Mouse (Mus musculus) kidney, embryonic 16.5 days (tissue): ENCODE measurements at regions not wholly inside any gene's neighbourhood (a gene's known extent, or its start where the extent isn't known, plus 50 kb on each side); places are given as distances from the start of the nearest gene placed in this dataset.

Experiments
- ATAC-seq: fragments of 200-750 bp; cut with Nextera tagmentation; 2 replicates; pipeline ENCODE4 v1.8.0; 2017; ENCODE audit warnings: moderate TSS enrichment; ENCODE audit not compliant: low FRiP score, low TSS enrichment
- H3K27ac ChIP-seq: fragments of 300-500 bp; sonication (generic); 2 replicates; pipeline ENCODE4 v1.5.1; 2014; ENCODE audit warnings: low read length
- H3K27me3 ChIP-seq: fragments of 300-500 bp; sonication (generic); 2 replicates; pipeline ENCODE4 v1.6.1; 2014; ENCODE audit warnings: low read length, control low read depth, mixed read lengths; ENCODE audit not compliant: insufficient read depth
- H3K36me3 ChIP-seq: fragments of 300-500 bp; sonication (generic); 2 replicates; pipeline ENCODE4 v1.6.1; 2014; ENCODE audit warnings: low read length, control low read depth, mixed read lengths; ENCODE audit not compliant: insufficient read depth
- H3K4me1 ChIP-seq: fragments of 300-500 bp; sonication (generic); 2 replicates; pipeline ENCODE4 v1.6.1; 2014; ENCODE audit warnings: low read length, control low read depth, mixed read lengths; ENCODE audit not compliant: insufficient read depth
- H3K4me2 ChIP-seq: fragments of 300-500 bp; sonication (generic); replicated peaks from 2 replicates; pipeline ENCODE4 v1.6.1; 2014; ENCODE audit warnings: low read depth, low read length
- H3K4me3 ChIP-seq: fragments of 300-500 bp; sonication (generic); 2 replicates; pipeline ENCODE4 v1.5.1; 2014; ENCODE audit warnings: mild to moderate bottlenecking, low read length
- H3K9ac ChIP-seq: fragments of 300-500 bp; sonication (generic); replicated peaks from 2 replicates; pipeline ENCODE4 v1.6.1; 2014; ENCODE audit warnings: low read length
- H3K9me3 ChIP-seq: fragments of 300-500 bp; sonication (generic); 2 replicates; pipeline ENCODE4 v1.6.1; 2016; ENCODE audit warnings: low read length, control low read depth
- WGBS: fragments of 180-500 bp; shearing (Covaris S2); extraction: QIAGEN DNeasy Blood & Tissue Kit; methylation state at CpG from one replicate; pipeline ENCODE4 v1.1.7; 2014; 5-methylcytosine and 5-hydroxymethylcytosine counted together

GRCm38 (mm10) chr15:31741686-31742085 lies 140.0 kb downstream of the Fam173b start:
- H3K4me2 ChIP-seq, result no peak overlapping the region
- no peaks in the 10 kb centered on the region for H3K9me3 ChIP-seq
- no peak for ATAC-seq
- H3K4me3 ChIP-seq, result no peak overlapping the region
- WGBS, result 67% methylated on average over 4 of the region's 4 CpGs
- no peaks in the 10 kb centered on the region for H3K36me3 ChIP-seq
- no peak overlapping the region for H3K9ac ChIP-seq
- H3K4me1 ChIP-seq, result no peaks in the 10 kb centered on the region
- no peak overlapping the region for H3K27ac ChIP-seq
- H3K27me3 ChIP-seq, result no peaks in the 10 kb centered on the region

DNA sequence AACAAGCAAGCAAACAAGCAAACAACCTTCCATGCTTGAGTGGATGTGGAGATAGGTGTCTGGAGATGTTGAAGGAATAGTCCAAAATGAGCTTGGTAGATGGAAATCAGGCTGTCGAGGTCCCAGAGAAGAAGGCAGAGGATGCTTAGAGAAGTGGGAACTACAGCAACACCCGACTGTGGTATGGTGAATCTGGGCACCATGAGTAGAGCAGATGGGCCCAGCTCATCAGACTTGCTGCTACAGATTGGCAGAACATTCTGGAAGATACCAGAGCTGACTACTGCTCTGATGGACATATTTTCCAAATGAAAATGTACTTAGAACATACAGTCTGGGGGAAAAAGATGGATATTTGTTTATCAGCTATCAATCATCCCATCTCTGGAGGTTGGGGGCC lies 142.9 kb downstream of the Fam173b start:
- WGBS, result 80% methylated on average over 2 of the region's 2 CpGs
- Histone ChIP-seq H3K4me3 (no peak overlapping the region), H3K27me3 (no peaks in the 10 kb centered on the region), H3K4me2 (no peak overlapping the region), H3K4me1 (no peaks in the 10 kb centered on the region), H3K9me3 (no peaks in the 10 kb centered on the region), H3K27ac (no peak overlapping the region), H3K36me3 (no peaks in the 10 kb centered on the region), H3K9ac (no peak overlapping the region)
- ATAC-seq, result no peak

DNA sequence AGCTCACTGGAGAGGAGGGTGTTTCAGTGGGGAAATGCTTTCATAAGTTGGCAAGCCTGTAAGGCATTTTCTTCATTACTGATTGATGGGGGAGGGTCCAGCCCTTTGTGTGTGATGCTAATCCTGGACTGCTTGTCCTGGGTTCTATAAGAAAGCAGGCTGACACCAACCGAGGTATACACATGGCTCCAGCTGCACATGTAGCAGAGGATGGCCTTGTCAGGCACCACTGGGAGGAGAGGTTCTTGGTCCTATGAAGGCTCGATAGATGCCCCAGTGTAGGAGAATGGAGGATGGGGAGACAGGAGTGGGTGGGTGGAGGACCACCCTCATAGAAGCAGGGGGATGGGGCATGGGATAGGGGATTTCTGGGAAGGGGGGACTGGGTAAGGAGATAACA lies 151.0 kb downstream of the Fam173b start:
- Histone ChIP-seq H3K4me2 (no peak overlapping the region), H3K27ac (no peak overlapping the region), H3K27me3 (no peaks in the 10 kb centered on the region), H3K4me3 (no peak overlapping the region), H3K36me3 (no peaks in the 10 kb centered on the region), H3K4me1 (0 out of 2 replicates have a peak, but pooled peaks cover 4% of the 10 kb centered on the region), H3K9ac (no peak overlapping the region), H3K9me3 (no peaks in the 10 kb centered on the region)
- 66% methylated on average over 2 of the region's 2 CpGs for WGBS
- no peak for ATAC-seq

- no peak for ATAC-seq
- Histone ChIP-seq H3K4me3 (no peak overlapping the region), H3K4me2 (no peak overlapping the region), H3K27me3 (no peaks in the 10 kb centered on the region), H3K9ac (no peak overlapping the region), H3K4me1 (0 out of 2 replicates have a peak, but pooled peaks cover 4% of the 10 kb centered on the region), H3K27ac (no peak overlapping the region), H3K36me3 (no peaks in the 10 kb centered on the region), H3K9me3 (no peaks in the 10 kb centered on the region)
- WGBS, result 37% methylated on average over 14 of the region's 14 CpGs
These were observed 152.1 kb downstream of the Fam173b start for GRCm38 (mm10) chr15:31753578-31754281.

- Histone ChIP-seq H3K4me2 (no peak overlapping the region), H3K27me3 (no peaks in the 10 kb centered on the region), H3K9ac (no peak overlapping the region), H3K36me3 (no peaks in the 10 kb centered on the region), H3K4me1 (no peaks in the 10 kb centered on the region), H3K9me3 (no peaks in the 10 kb centered on the region), H3K27ac (no peak overlapping the region), H3K4me3 (no peak overlapping the region)
- 52% methylated on average over 12 of the region's 12 CpGs for WGBS
- ATAC-seq, result no peak
These were observed 167.6 kb downstream of the Fam173b start for GRCm38 (mm10) chr15:31768959-31769844.

- Histone ChIP-seq H3K4me3 (no peak overlapping the region), H3K27me3 (no peaks in the 10 kb centered on the region), H3K4me1 (no peaks in the 10 kb centered on the region), H3K27ac (no peak overlapping the region), H3K9me3 (peaks cover 12% of the 10 kb centered on the region), H3K9ac (no peak overlapping the region), H3K4me2 (no peak overlapping the region), H3K36me3 (no peaks in the 10 kb centered on the region)
- ATAC-seq, result no peak
- 91% methylated on average over 2 of the region's 2 CpGs for WGBS
These were observed 181.4 kb downstream of the Fam173b start for GRCm38 (mm10) chr15:31783081-31783480.

DNA sequence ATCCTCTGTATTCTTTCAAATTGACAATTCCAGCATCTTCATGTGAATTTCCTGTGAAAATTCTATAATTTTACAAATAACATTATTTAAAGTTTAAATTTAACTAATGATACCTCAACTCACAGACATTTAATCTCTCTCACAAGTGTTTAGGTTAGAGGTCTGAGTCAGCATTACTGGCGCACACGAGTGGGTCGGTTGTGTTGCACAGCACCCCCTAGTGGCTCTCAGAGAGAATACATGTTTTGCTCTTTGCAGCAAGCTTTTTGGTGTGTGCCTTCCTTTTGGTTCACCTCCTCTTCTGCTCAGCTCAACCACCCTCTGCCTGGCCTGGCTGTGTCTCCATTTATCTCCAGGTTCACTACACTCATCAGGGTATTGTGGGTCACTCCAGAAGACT lies 183.4 kb downstream of the Fam173b start:
- WGBS, result 77% methylated on average over 3 of the region's 3 CpGs
- Histone ChIP-seq H3K27me3 (no peaks in the 10 kb centered on the region), H3K4me2 (no peak overlapping the region), H3K9me3 (peaks cover 12% of the 10 kb centered on the region), H3K27ac (no peak overlapping the region), H3K4me1 (no peaks in the 10 kb centered on the region), H3K9ac (no peak overlapping the region), H3K36me3 (no peaks in the 10 kb centered on the region), H3K4me3 (no peak overlapping the region)
- no peak for ATAC-seq

- WGBS, result 94% methylated on average over 2 of the region's 2 CpGs
- ATAC-seq, result no peak
- no peak overlapping the region for H3K27ac ChIP-seq
- no peak overlapping the region for H3K4me3 ChIP-seq
- no peaks in the 10 kb centered on the region for H3K27me3 ChIP-seq
- no peaks in the 10 kb centered on the region for H3K36me3 ChIP-seq
- H3K4me2 ChIP-seq, result no peak overlapping the region
- no peak overlapping the region for H3K9ac ChIP-seq
- H3K9me3 ChIP-seq, result no peaks in the 10 kb centered on the region
- no peaks in the 10 kb centered on the region for H3K4me1 ChIP-seq
These were observed 197.2 kb downstream of the Fam173b start for GRCm38 (mm10) chr15:31798863-31799262.

DNA sequence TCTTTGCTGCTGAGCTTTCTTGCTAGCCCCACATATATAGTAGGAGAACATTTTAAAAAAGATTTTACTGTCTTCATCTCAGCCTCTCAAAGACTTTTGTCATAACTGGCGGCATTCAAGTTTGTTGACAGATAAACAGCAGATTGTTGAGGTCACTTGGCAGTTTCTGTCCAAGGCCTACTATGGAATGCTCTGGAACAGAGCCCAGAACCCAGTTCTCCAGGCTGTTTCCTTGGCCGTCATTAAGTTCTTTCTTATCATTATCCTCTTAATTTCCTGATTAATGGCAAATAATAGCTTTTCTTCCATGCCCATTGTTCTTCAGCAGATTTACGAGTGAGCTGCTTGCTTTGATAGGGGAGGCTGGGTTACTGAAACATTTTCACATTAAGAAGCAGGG lies 203.9 kb downstream of the Fam173b start:
- 53% methylated on average over 3 of the region's 3 CpGs for whole genome bisulfite sequencing
- no peak for ATAC-seq
- no peak overlapping the region for H3K27ac ChIP-seq

GRCm38 (mm10) chr15:31815551-31815950 lies 213.9 kb downstream of the Fam173b start:
- ATAC-seq, result no peak
- WGBS, result 49% methylated on average over 5 of the region's 5 CpGs
- H3K4me2 ChIP-seq, result no peak overlapping the region

More for the DNA sequence above, 203.9 kb downstream of the Fam173b start:
- H3K36me3 ChIP-seq, result no peaks in the 10 kb centered on the region
- H3K27me3 ChIP-seq, result no peaks in the 10 kb centered on the region
- no peaks in the 10 kb centered on the region for H3K9me3 ChIP-seq
- H3K4me2 ChIP-seq, result no peak overlapping the region
- H3K4me1 ChIP-seq, result no peaks in the 10 kb centered on the region
- no peak overlapping the region for H3K4me3 ChIP-seq
- H3K9ac ChIP-seq, result no peak overlapping the region

More at GRCm38 (mm10) chr15:31815551-31815950, 213.9 kb downstream of the Fam173b start:
- Histone ChIP-seq H3K4me3 (no peak overlapping the region), H3K4me1 (no peaks in the 10 kb centered on the region), H3K36me3 (no peaks in the 10 kb centered on the region), H3K27me3 (no peaks in the 10 kb centered on the region), H3K9ac (no peak overlapping the region), H3K9me3 (no peaks in the 10 kb centered on the region), H3K27ac (no peak overlapping the region)
